Mouse (Mus musculus) kidney, adult 2 months (tissue): ENCODE data around the gene Drd3.

Experiments
- CTCF ChIP-seq: fragments of 200-500 bp; conservative IDR thresholded peaks from 2 replicates; pipeline ENCODE4 v1.5.1; 2011; ENCODE audit warnings: low read depth, mild to moderate bottlenecking, control low read depth, low read length, moderate library complexity, mixed read lengths; ENCODE audit not compliant: insufficient read depth, insufficient read length
- POLR2A ChIP-seq: fragments of 200-500 bp; IDR thresholded peaks from one replicate; pipeline ENCODE4 v1.6.1; 2011; ENCODE audit warnings: low read depth, low read length, control low read depth

GRCm38 (mm10) chr16:43709062-43709413 lies 44.8 kb upstream of the Drd3 start:
- no peak for TF ChIP-seq CTCF
- TF ChIP-seq POLR2A = no peak
